Mouse (Mus musculus): ENCODE measurements at regions not wholly inside any gene's neighbourhood (a gene's known extent, or its start where the extent isn't known, plus 50 kb on each side); places are given as distances from the start of the nearest gene placed in this dataset.

DNA sequence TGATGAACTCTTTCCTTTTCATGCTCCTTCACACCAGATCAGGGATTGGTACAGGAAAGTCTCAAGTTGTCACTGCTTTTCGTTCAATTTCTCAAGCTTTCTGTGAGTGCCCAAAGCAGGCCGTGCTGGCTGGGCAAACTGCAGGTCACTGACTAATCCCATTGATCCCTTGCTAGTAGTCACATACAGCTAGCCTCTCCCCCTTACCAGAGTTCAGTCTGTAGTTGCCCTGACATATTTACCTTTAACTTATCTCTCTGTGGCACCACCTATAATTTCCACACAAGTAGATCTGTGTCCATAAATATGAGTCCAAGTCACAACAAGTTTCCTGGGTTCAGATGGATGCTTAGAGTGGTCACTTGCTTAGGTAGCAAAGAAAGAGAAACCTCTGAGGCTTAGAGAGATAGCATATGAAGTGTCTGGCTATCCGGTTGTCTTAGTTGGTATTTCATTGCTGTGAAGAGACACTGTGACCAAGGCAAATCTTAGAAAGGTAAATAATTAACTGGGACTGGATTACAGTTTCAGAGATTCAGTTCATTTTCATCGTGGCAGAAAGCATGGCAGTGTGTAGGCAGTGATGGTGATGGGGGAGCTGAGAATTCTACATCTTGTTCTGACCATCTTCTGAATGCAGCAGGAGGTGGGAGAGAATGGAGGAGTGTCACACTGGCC is 362.8 kb upstream of the Pcsk5 start:
- Histone ChIP-seq H3K27me3 (ENCODE audit: control insufficient read depth, insufficient read depth, low read depth, low read length) (no peaks in the 10 kb centered on the region), H3K4me2 (ENCODE audit: low read length) (no peak overlapping the region), H3K27ac (ENCODE audit: low read length) (no peak overlapping the region), H3K9me3 (replicated peaks; ENCODE audit: control insufficient read depth, low read length, poor library complexity, severe bottlenecking) (no peaks in the 10 kb centered on the region), H3K4me1 (ENCODE audit: control insufficient read depth, insufficient read depth, low read length) (no peaks in the 10 kb centered on the region), H3K9ac (ENCODE audit: low read depth, low read length) (no peak overlapping the region), H3K36me3 (ENCODE audit: control insufficient read depth, insufficient read depth, low read length) (no peaks in the 10 kb centered on the region), H3K4me3 (ENCODE audit: low read depth, low read length) (no peak overlapping the region)
- no peak for ATAC-seq
- 63% methylated on average over 4 of the region's 4 CpGs for WGBS

- Histone ChIP-seq H3K4me2 (ENCODE audit: low read length) (no peak overlapping the region), H3K27ac (ENCODE audit: low read length) (no peak overlapping the region), H3K27me3 (ENCODE audit: control insufficient read depth, insufficient read depth, low read depth, low read length) (no peaks in the 10 kb centered on the region), H3K9me3 (replicated peaks; ENCODE audit: control insufficient read depth, low read length, poor library complexity, severe bottlenecking) (no peaks in the 10 kb centered on the region), H3K4me1 (ENCODE audit: control insufficient read depth, insufficient read depth, low read length) (no peaks in the 10 kb centered on the region), H3K4me3 (ENCODE audit: low read depth, low read length) (no peak overlapping the region), H3K36me3 (ENCODE audit: control insufficient read depth, insufficient read depth, low read length) (no peaks in the 10 kb centered on the region), H3K9ac (ENCODE audit: low read depth, low read length) (no peak overlapping the region)
- ATAC-seq, result no peak
- WGBS, result 49% methylated on average over 4 of the region's 4 CpGs
Measured at GRCm38 (mm10) chr19:18189102-18189742, 351.8 kb upstream of the Pcsk5 start.

GRCm38 (mm10) chr19:18188122-18188866 is 350.9 kb upstream of the Pcsk5 start:
- WGBS, result 56% methylated on average over 9 of the region's 9 CpGs
- H3K4me3 ChIP-seq (ENCODE audit: low read depth, low read length), result no peak overlapping the region
- no peak for ATAC-seq
- H3K36me3 ChIP-seq (ENCODE audit: control insufficient read depth, insufficient read depth, low read length), result no peaks in the 10 kb centered on the region
- H3K27ac ChIP-seq (ENCODE audit: low read length), result no peak overlapping the region
- no peaks in the 10 kb centered on the region for H3K9me3 ChIP-seq (replicated peaks; ENCODE audit: control insufficient read depth, low read length, poor library complexity, severe bottlenecking)
- H3K4me1 ChIP-seq (ENCODE audit: control insufficient read depth, insufficient read depth, low read length), result no peaks in the 10 kb centered on the region
- H3K9ac ChIP-seq (ENCODE audit: low read depth, low read length), result no peak overlapping the region
- no peaks in the 10 kb centered on the region for H3K27me3 ChIP-seq (ENCODE audit: control insufficient read depth, insufficient read depth, low read depth, low read length)
- H3K4me2 ChIP-seq (ENCODE audit: low read length), result no peak overlapping the region

DNA sequence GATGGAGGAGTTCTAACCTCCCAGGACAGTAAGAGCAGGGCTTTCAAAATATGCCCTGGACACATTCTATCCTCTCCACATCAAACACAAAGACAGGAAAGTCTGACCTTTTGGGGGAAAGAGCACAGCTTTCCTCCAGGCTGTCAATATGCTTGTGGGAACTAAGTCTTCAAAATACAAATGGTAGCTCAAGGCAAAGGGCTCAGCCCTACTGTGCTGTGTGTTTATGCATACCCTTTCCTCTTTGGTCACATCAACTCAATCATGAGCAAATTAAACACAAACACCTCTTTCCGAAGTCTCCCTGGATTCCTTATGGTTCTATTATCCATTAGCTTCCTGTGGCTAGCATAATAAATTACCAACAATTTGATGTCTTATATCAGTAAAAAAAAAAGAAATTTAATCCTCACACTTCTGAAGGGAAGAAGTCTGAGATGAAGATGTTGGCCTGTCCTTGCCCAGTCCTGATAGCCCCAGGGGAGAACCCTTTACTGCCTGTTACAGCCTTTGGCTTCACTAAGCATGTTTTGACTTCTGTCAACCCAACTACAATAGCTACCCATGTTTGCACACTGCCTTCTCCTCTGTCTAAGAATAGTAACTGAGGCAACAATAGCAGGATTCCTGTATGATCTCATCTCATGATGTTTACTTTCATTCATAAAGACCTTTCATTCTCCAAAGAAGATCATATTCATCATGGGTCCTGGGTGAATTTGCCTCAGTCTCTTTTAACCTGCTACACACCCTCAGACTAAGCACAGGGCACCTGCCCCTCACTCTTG is 348.5 kb upstream of the Pcsk5 start:
- 88% methylated on average over 1 of the region's 1 CpGs for WGBS
- Histone ChIP-seq H3K36me3 (ENCODE audit: control insufficient read depth, insufficient read depth, low read length) (no peaks in the 10 kb centered on the region), H3K9ac (ENCODE audit: low read depth, low read length) (no peak overlapping the region), H3K4me2 (ENCODE audit: low read length) (no peak overlapping the region), H3K4me1 (ENCODE audit: control insufficient read depth, insufficient read depth, low read length) (no peaks in the 10 kb centered on the region), H3K9me3 (replicated peaks; ENCODE audit: control insufficient read depth, low read length, poor library complexity, severe bottlenecking) (no peaks in the 10 kb centered on the region), H3K4me3 (ENCODE audit: low read depth, low read length) (no peak overlapping the region), H3K27ac (ENCODE audit: low read length) (no peak overlapping the region), H3K27me3 (ENCODE audit: control insufficient read depth, insufficient read depth, low read depth, low read length) (no peaks in the 10 kb centered on the region)
- ATAC-seq, result no peak

GRCm38 (mm10) chr19:18185211-18185610 is 347.8 kb upstream of the Pcsk5 start:
- Histone ChIP-seq H3K9me3 (replicated peaks; ENCODE audit: control insufficient read depth, low read length, poor library complexity, severe bottlenecking) (no peaks in the 10 kb centered on the region), H3K4me3 (ENCODE audit: low read depth, low read length) (no peak overlapping the region), H3K9ac (ENCODE audit: low read depth, low read length) (no peak overlapping the region), H3K4me2 (ENCODE audit: low read length) (no peak overlapping the region), H3K36me3 (ENCODE audit: control insufficient read depth, insufficient read depth, low read length) (no peaks in the 10 kb centered on the region), H3K4me1 (ENCODE audit: control insufficient read depth, insufficient read depth, low read length) (no peaks in the 10 kb centered on the region), H3K27ac (ENCODE audit: low read length) (no peak overlapping the region), H3K27me3 (ENCODE audit: control insufficient read depth, insufficient read depth, low read depth, low read length) (no peaks in the 10 kb centered on the region)
- 91% methylated on average over 2 of the region's 2 CpGs for WGBS
- no peak for ATAC-seq

GRCm38 (mm10) chr19:18176200-18176599 is 338.8 kb upstream of the Pcsk5 start:
- Histone ChIP-seq H3K4me1 (ENCODE audit: control insufficient read depth, insufficient read depth, low read length) (no peaks in the 10 kb centered on the region), H3K4me2 (ENCODE audit: low read length) (no peak overlapping the region), H3K27me3 (ENCODE audit: control insufficient read depth, insufficient read depth, low read depth, low read length) (no peaks in the 10 kb centered on the region), H3K9me3 (replicated peaks; ENCODE audit: control insufficient read depth, low read length, poor library complexity, severe bottlenecking) (no peaks in the 10 kb centered on the region), H3K4me3 (ENCODE audit: low read depth, low read length) (no peak overlapping the region), H3K9ac (ENCODE audit: low read depth, low read length) (no peak overlapping the region), H3K36me3 (ENCODE audit: control insufficient read depth, insufficient read depth, low read length) (no peaks in the 10 kb centered on the region), H3K27ac (ENCODE audit: low read length) (no peak overlapping the region)
- 83% methylated on average over 3 of the region's 3 CpGs for WGBS
- ATAC-seq, result no peak

- Histone ChIP-seq H3K27ac (ENCODE audit: low read length) (no peak overlapping the region), H3K4me1 (ENCODE audit: control insufficient read depth, insufficient read depth, low read length) (no peaks in the 10 kb centered on the region), H3K4me3 (ENCODE audit: low read depth, low read length) (no peak overlapping the region), H3K27me3 (ENCODE audit: control insufficient read depth, insufficient read depth, low read depth, low read length) (no peaks in the 10 kb centered on the region), H3K9me3 (replicated peaks; ENCODE audit: control insufficient read depth, low read length, poor library complexity, severe bottlenecking) (no peaks in the 10 kb centered on the region), H3K36me3 (ENCODE audit: control insufficient read depth, insufficient read depth, low read length) (no peaks in the 10 kb centered on the region), H3K9ac (ENCODE audit: low read depth, low read length) (no peak overlapping the region), H3K4me2 (ENCODE audit: low read length) (no peak overlapping the region)
- no peak for ATAC-seq
- WGBS, result 91% methylated on average over 3 of the region's 3 CpGs
Measured at GRCm38 (mm10) chr19:18146494-18146893, 309.1 kb upstream of the Pcsk5 start.

DNA sequence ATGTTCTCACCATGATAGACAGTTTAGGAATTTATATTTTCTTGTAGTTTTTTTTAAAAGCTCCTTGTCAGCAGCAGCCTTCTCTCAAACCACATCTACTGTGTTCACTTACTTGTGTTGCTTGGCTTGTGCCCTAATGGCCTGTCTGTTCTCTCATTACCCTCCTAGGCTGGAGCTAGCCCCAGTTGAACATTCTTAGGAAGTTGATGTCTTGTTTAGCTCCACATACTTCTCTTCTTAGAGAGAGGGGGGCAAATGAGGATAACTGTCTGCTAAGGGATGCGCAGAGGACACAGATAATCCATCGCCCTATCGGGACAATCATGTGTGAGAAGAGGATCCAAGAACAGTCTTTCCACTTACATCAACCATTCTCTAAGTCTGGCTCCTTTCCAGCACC is 293.5 kb upstream of the Pcsk5 start:
- no peaks in the 10 kb centered on the region for H3K27me3 ChIP-seq (ENCODE audit: control insufficient read depth, insufficient read depth, low read depth, low read length)
- no peak for ATAC-seq
- no peaks in the 10 kb centered on the region for H3K9me3 ChIP-seq (replicated peaks; ENCODE audit: control insufficient read depth, low read length, poor library complexity, severe bottlenecking)
- H3K4me1 ChIP-seq (ENCODE audit: control insufficient read depth, insufficient read depth, low read length), result no peaks in the 10 kb centered on the region
- H3K36me3 ChIP-seq (ENCODE audit: control insufficient read depth, insufficient read depth, low read length), result no peaks in the 10 kb centered on the region
- H3K4me3 ChIP-seq (ENCODE audit: low read depth, low read length), result no peak overlapping the region
- H3K4me2 ChIP-seq (ENCODE audit: low read length), result no peak overlapping the region
- WGBS, result 95% methylated on average over 3 of the region's 3 CpGs
- H3K27ac ChIP-seq (ENCODE audit: low read length), result no peak overlapping the region
- no peak overlapping the region for H3K9ac ChIP-seq (ENCODE audit: low read depth, low read length)
